Mouse (Mus musculus): ENCODE results near the gene Kansl1. TPM values are rescaled to one million over a fixed set of nuclear protein-coding genes. Genes with fewer than 3 reads are reported as not detected.
A peak's percentile ranks its signal among the peaks of the same experiment; 100 is the strongest.
"Not testable (repeated sequence)": the region's sequence is repeated elsewhere in the genome, so short reads cannot be mapped to it uniquely, and the experiment has no call there.

The Kansl1 gene
- polyA plus RNA-seq, 1 experiment from 2014 or later, result 19.2 TPM

DNA sequence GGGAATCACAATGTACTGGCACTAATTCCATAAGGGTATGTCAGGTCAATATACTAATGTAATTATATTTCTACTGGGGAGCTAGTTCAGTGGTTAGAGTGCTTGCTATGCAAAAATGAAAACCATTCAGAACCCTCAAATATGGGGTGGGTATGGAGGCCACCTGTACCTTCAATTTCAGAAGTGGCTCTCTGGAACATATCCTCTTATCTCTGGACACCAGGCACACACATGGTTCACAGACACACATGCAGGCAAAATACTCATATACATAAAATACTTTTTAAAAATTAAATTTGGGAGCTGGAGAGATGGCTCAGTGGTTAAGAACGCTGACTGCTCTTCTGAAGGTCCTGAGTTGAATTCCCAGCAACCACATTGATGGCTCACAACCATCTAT lies 16.0 kb downstream of the Kansl1 start:
- no peak overlapping the region for H3K27ac ChIP-seq
- H3K36me3 ChIP-seq, result no peaks in the 10 kb centered on the region
- H3K27me3 ChIP-seq, result no peaks in the 10 kb centered on the region
- no peak overlapping the region for H3K9ac ChIP-seq
- no peak overlapping the region for H3K4me2 ChIP-seq
- H3K9me3 ChIP-seq, result no peaks in the 10 kb centered on the region
- no peak for ATAC-seq (ENCODE audit: borderline replicate concordance, extremely low read depth, low FRiP score, low TSS enrichment)
- no peak overlapping the region for H3K4me3 ChIP-seq
- H3K4me1 ChIP-seq, result no peaks in the 10 kb centered on the region
- WGBS, result 95% methylated on average over 1 of the region's 1 CpGs

GRCm38 (mm10) chr11:104451239-104451638 lies 17.4 kb downstream of the Kansl1 start:
- H3K4me1 ChIP-seq, result no peaks in the 10 kb centered on the region
- 83% methylated on average over 1 of the region's 1 CpGs for whole genome bisulfite sequencing
- H3K9me3 ChIP-seq, result no peaks in the 10 kb centered on the region
- H3K4me2 ChIP-seq, result no peak overlapping the region
- no peaks in the 10 kb centered on the region for H3K27me3 ChIP-seq
- H3K36me3 ChIP-seq, result no peaks in the 10 kb centered on the region
- ATAC-seq (ENCODE audit: borderline replicate concordance, extremely low read depth, low FRiP score, low TSS enrichment), result no peak
- no peak overlapping the region for H3K27ac ChIP-seq
- H3K4me3 ChIP-seq, result no peak overlapping the region
- no peak overlapping the region for H3K9ac ChIP-seq

DNA sequence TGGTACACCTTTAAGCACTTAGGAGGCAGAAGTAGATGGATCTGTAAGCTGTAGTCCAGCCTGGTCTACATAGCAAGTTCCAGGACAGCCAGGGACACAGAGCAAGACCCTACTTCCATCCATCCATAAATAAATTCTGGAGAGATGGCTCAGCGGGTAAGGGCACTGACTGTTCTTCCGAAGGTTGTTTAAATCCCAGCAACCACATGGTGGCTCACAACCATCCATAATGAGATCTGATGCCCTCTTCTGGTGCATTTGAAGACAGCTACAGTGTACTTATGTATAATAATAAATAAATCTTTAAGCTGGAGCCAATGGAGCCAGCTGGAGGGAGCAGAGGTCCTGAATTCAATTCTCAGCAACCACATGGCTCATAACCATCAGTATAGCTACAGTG lies 20.2 kb downstream of the Kansl1 start:
- not testable (repeated sequence) for H3K27me3 ChIP-seq; H3K4me3 ChIP-seq; ATAC-seq (ENCODE audit: borderline replicate concordance, extremely low read depth, low FRiP score, low TSS enrichment); H3K27ac ChIP-seq; H3K36me3 ChIP-seq; H3K9ac ChIP-seq; H3K4me2 ChIP-seq; H3K4me1 ChIP-seq; H3K9me3 ChIP-seq
- 56% methylated on average over 2 of the region's 2 CpGs for whole genome bisulfite sequencing

GRCm38 (mm10) chr11:104445538-104445937 lies 23.1 kb downstream of the Kansl1 start:
- Histone ChIP-seq H3K4me2 (no peak overlapping the region), H3K4me3 (no peak overlapping the region), H3K4me1 (0 out of 2 replicates have a peak, but pooled peaks cover 4% of the 10 kb centered on the region), H3K27ac (no peak overlapping the region), H3K9ac (no peak overlapping the region), H3K36me3 (no peaks in the 10 kb centered on the region), H3K9me3 (no peaks in the 10 kb centered on the region), H3K27me3 (no peaks in the 10 kb centered on the region)
- 56% methylated on average over 2 of the region's 2 CpGs for WGBS
- ATAC-seq (ENCODE audit: borderline replicate concordance, extremely low read depth, low FRiP score, low TSS enrichment), result no peak

GRCm38 (mm10) chr11:104445044-104445443 lies 23.6 kb downstream of the Kansl1 start:
- Histone ChIP-seq H3K36me3 (no peaks in the 10 kb centered on the region), H3K4me2 (no peak overlapping the region), H3K27ac (no peak overlapping the region), H3K4me1 (0 out of 2 replicates have a peak, but pooled peaks cover 4% of the 10 kb centered on the region), H3K27me3 (no peaks in the 10 kb centered on the region), H3K4me3 (no peak overlapping the region), H3K9me3 (no peaks in the 10 kb centered on the region), H3K9ac (no peak overlapping the region)
- ATAC-seq (ENCODE audit: borderline replicate concordance, extremely low read depth, low FRiP score, low TSS enrichment), result no peak
- WGBS, result 89% methylated on average over 1 of the region's 1 CpGs

DNA sequence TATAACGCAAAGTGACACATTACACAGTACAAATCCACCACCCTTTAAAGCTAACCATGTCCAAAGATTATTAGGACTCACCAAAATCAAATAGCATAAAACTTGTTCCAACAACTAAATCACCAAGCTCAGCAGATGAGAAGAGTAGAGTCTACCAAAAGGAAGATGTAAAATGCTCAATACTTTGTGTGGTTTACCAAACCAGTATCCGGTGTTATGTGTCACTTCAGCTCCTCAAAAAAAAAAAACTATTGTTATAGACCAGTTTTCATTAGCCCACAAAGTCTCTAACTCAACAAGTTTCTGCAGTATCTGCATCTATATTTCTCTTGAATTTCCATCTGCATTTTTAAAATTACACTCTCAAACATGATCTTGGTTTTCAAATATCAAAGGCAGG lies 25.3 kb downstream of the Kansl1 start:
- WGBS, result 29% methylated on average over 2 of the region's 2 CpGs
- H3K36me3 ChIP-seq, result no peaks in the 10 kb centered on the region
- 0 out of 2 replicates have a peak overlapping the region, but pooled peaks have one; percentile 93 for H3K9ac ChIP-seq
- peak overlapping the region; percentile 100; the same call in 1 of the 2 replicates for H3K27ac ChIP-seq
- ATAC-seq (ENCODE audit: borderline replicate concordance, extremely low read depth, low FRiP score, low TSS enrichment), result no peak
- peaks cover 10% of the 10 kb centered on the region for H3K4me1 ChIP-seq
- peak overlapping the region; percentile 69 for H3K4me2 ChIP-seq
- peak overlapping the region; percentile 92 for H3K4me3 ChIP-seq
- no peaks in the 10 kb centered on the region for H3K9me3 ChIP-seq
- H3K27me3 ChIP-seq, result no peaks in the 10 kb centered on the region

DNA sequence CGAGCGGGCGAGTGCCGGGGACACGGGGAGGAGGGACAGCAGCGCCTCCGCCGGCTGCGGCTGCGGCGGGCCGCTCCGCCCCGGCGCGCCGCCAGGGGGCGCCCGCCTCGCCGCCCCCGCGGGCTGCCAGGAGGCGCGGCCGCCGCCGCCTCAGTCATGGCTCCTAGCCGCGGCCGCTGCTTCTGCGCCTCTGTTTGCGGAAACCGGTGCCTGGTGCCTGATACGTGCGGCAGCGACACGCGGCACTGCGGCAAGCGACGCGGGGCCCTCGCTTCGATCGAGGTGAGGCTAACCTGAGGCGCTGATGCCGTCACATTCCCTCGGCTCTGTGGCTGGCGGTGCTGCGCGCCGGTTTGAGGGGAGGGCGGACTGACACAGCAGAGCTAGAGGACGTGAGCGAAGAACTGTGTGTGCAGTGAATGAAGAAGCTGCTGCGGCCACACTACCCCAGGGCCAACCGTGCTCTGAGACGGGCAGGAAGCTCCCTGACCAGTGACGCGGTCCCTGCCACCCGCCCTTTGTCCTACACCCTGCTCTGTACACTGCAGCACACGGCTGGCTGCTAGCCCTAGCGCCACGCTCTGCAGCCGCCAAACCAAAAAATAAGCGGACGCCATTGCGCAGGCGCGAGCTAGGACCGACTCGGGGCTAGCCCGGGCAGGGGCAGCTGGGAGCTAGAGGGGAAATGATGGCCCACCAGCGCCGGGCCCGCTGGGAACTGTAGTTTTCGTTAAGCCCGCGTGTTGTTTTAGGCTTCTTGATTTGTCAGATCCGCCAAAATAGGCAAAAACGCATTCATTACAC lies 26.1 kb downstream of the Kansl1 start:
- Histone ChIP-seq H3K4me3 (peak overlapping the region; percentile 92), H3K36me3 (no peaks in the 10 kb centered on the region), H3K9me3 (no peaks in the 10 kb centered on the region), H3K27ac (peak overlapping the region; percentile 100), H3K27me3 (no peaks in the 10 kb centered on the region), H3K4me1 (peaks cover 16% of the 10 kb centered on the region), H3K9ac (peak overlapping the region; percentile 96), H3K4me2 (peak overlapping the region; percentile 69)
- ATAC-seq (ENCODE audit: borderline replicate concordance, extremely low read depth, low FRiP score, low TSS enrichment), result peak; percentile 94
- WGBS, result 2% methylated on average over 81 of the region's 82 CpGs

GRCm38 (mm10) chr11:104441475-104442332 lies 27.0 kb downstream of the Kansl1 start:
- H3K4me2 ChIP-seq, result peak overlapping the region; percentile 69
- no peaks in the 10 kb centered on the region for H3K9me3 ChIP-seq
- under 1% methylated on average over 81 of the region's 92 CpGs for WGBS
- H3K4me3 ChIP-seq, result peak overlapping the region; percentile 92
- peak overlapping the region; percentile 96 for H3K9ac ChIP-seq
- ATAC-seq (ENCODE audit: borderline replicate concordance, extremely low read depth, low FRiP score, low TSS enrichment), result peak; percentile 74
- H3K27ac ChIP-seq, result peak overlapping the region; percentile 100
- peaks cover 16% of the 10 kb centered on the region for H3K4me1 ChIP-seq
- H3K27me3 ChIP-seq, result no peaks in the 10 kb centered on the region
- no peaks in the 10 kb centered on the region for H3K36me3 ChIP-seq

GRCm38 (mm10) chr11:104440521-104441474 lies 27.9 kb downstream of the Kansl1 start:
- H3K4me1 ChIP-seq, result peaks cover 16% of the 10 kb centered on the region
- H3K9ac ChIP-seq, result peak overlapping the region; percentile 96
- H3K36me3 ChIP-seq, result no peaks in the 10 kb centered on the region
- peak overlapping the region; percentile 92 for H3K4me3 ChIP-seq
- peak overlapping the region; percentile 100 for H3K27ac ChIP-seq
- no peak for ATAC-seq (ENCODE audit: borderline replicate concordance, extremely low read depth, low FRiP score, low TSS enrichment)
- H3K4me2 ChIP-seq, result peak overlapping the region; percentile 62
- H3K9me3 ChIP-seq, result no peaks in the 10 kb centered on the region
- H3K27me3 ChIP-seq, result no peaks in the 10 kb centered on the region
- WGBS, result under 1% methylated on average over 20 of the region's 20 CpGs

DNA sequence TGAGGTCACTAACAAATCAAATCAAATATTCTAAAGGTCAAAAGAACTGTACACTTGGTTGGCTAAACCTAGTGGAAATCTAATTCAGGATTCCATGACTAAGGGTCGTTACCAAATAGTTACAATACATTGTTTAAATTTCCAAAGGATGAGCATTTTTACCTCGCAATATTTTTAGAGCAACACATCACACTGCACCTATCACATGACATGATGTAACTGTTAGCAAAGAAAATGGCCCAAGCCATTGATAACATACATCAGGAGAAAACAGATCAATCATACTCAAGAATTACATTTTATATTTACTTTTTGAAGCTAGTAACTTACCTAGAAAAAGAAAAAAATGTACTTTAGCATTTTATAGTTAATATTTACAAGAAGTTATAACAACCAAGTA lies 29.0 kb downstream of the Kansl1 start:
- Histone ChIP-seq H3K9me3 (no peaks in the 10 kb centered on the region), H3K36me3 (no peaks in the 10 kb centered on the region), H3K27ac (no peak overlapping the region), H3K27me3 (no peaks in the 10 kb centered on the region), H3K4me1 (peaks cover 14% of the 10 kb centered on the region), H3K4me3 (no peak overlapping the region), H3K4me2 (peak overlapping the region; percentile 39), H3K9ac (no peak overlapping the region)
- no peak for ATAC-seq (ENCODE audit: borderline replicate concordance, extremely low read depth, low FRiP score, low TSS enrichment)
- 29% methylated on average over 2 of the region's 2 CpGs for WGBS

DNA sequence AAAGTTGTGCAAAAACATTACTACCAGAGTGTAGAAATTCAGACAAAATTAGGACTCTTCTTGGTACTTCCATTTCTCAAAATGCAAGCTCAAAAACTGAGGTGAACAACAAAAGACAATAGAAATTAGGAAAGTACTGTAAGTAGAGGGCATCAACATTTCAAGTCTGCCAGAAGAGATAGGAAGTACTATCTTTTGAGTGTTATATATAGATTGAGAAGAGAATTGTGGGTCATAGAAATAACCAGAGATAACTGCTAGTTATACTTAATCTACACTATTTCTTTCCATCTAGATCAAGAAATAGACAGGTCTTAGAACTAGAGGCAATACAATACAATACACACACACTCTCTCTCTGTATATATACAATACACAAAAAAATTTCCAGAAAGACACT lies 30.2 kb downstream of the Kansl1 start:
- Histone ChIP-seq H3K27ac (no peak overlapping the region), H3K9ac (no peak overlapping the region), H3K4me3 (no peak overlapping the region), H3K27me3 (no peaks in the 10 kb centered on the region), H3K36me3 (no peaks in the 10 kb centered on the region), H3K4me1 (peaks cover 16% of the 10 kb centered on the region), H3K4me2 (no peak overlapping the region), H3K9me3 (no peaks in the 10 kb centered on the region)
- ATAC-seq (ENCODE audit: borderline replicate concordance, extremely low read depth, low FRiP score, low TSS enrichment), result no peak

Data from lung, embryonic 15.5 days (tissue).